Mouse (Mus musculus) brain, embryonic 14.5 days (tissue): ENCODE results near the gene Apba1. TPM values are rescaled to one million over a fixed set of nuclear protein-coding genes. Genes with fewer than 3 reads are reported as not detected.

ENCODE experiments used
- DNase-seq: peaks from one replicate; pipeline ENCODE4 v3.0.0-alpha.2; 2011; ENCODE audit warnings: low read depth
- CTCF ChIP-seq: fragments of 200-500 bp; IDR thresholded peaks from 2 replicates; pipeline ENCODE4 v1.5.1; 2012; ENCODE audit warnings: inconsistent platforms, mild to moderate bottlenecking, moderate library complexity, borderline replicate concordance; ENCODE audit not compliant: insufficient read depth, insufficient read length; ENCODE audit errors: extremely low read depth
- POLR2A ChIP-seq: fragments of 200-500 bp; IDR thresholded peaks from 2 replicates; pipeline ENCODE4 v1.6.1; 2012; ENCODE audit warnings: mild to moderate bottlenecking, inconsistent platforms, borderline replicate concordance; ENCODE audit not compliant: poor library complexity, insufficient read depth, insufficient read length, severe bottlenecking; ENCODE audit errors: extremely low read depth
- polyA plus RNA-seq: library from polyadenylated mRNA; depleted of rRNA; stranded (reverse); fragments of >200 nt; gene quantifications from 2 replicates; pipeline ENCODE4 v1.2.3, GENCODE M21; 2012

The Apba1 gene
- polyA plus RNA-seq, 1 experiment: 53.4 TPM

GRCm38 (mm10) chr19:23948301-23949000 is 189.8 kb downstream of the Apba1 start:
- TF ChIP-seq CTCF: no peak
- no peak for TF ChIP-seq POLR2A
- DNase-seq: peak; percentile 30

GRCm38 (mm10) chr19:23955461-23955860 is 196.8 kb downstream of the Apba1 start:
- TF ChIP-seq POLR2A (no peak), CTCF (no peak)
- DNase-seq: no peak

- TF ChIP-seq CTCF (no peak), POLR2A (no peak)
- DNase-seq: no peak
Measured at GRCm38 (mm10) chr19:23956299-23956975, 197.8 kb downstream of the Apba1 start.

- TF ChIP-seq CTCF (no peak), POLR2A (no peak)
- DNase-seq: no peak
Measured at GRCm38 (mm10) chr19:23957563-23957962, 198.9 kb downstream of the Apba1 start.

GRCm38 (mm10) chr19:23958925-23959324 is 200.2 kb downstream of the Apba1 start:
- DNase-seq: peak; percentile 63
- TF ChIP-seq POLR2A (no peak), CTCF (peak; percentile 54; the same call in 1 of the 2 replicates)

GRCm38 (mm10) chr19:23959870-23960269 is 201.2 kb downstream of the Apba1 start:
- DNase-seq: peak; percentile 84
- no peak for TF ChIP-seq CTCF

GRCm38 (mm10) chr19:23960275-23960674 is 201.6 kb downstream of the Apba1 start:
- TF ChIP-seq CTCF (no peak), POLR2A (no peak)
- peak; percentile 87 for DNase-seq

GRCm38 (mm10) chr19:23960831-23961447 is 202.3 kb downstream of the Apba1 start:
- DNase-seq: peak; percentile 8
- TF ChIP-seq POLR2A (no peak), CTCF (no peak)

- no peak for TF ChIP-seq POLR2A
- peak; percentile 96 for TF ChIP-seq CTCF
- DNase-seq: peak; percentile 88
Measured at GRCm38 (mm10) chr19:23961516-23961915, 202.8 kb downstream of the Apba1 start.

GRCm38 (mm10) chr19:23964401-23964910 is 205.8 kb downstream of the Apba1 start:
- TF ChIP-seq POLR2A: no peak
- TF ChIP-seq CTCF: no peak
- DNase-seq: no peak

GRCm38 (mm10) chr19:23966376-23966775 is 207.7 kb downstream of the Apba1 start:
- DNase-seq: no peak
- no peak for TF ChIP-seq CTCF
- no peak for TF ChIP-seq POLR2A
